8 mouse cellular contexts compared by ENCODE assay signal in genomic region chr6:116106967-116107470, GRCm38 (mm10).
DNase-seq lines count a peak whose midpoint lies in the region; ATAC-seq and TF ChIP-seq lines count a peak whose summit lies in the region.

No protein-coding gene starts in this region.

- H3K9me3 ChIP-seq in liver, embryonic 12.5 days (replicated peaks): no peaks in the 10 kb centered on the region
- no peaks in the 10 kb centered on the region for H3K9me3 ChIP-seq in stomach, postnatal 0 days (ENCODE audit: control insufficient read depth, low read length)

- DNase-seq in CD4-positive, CD25-positive, alpha-beta regulatory T cell, adult 2 months (ENCODE audit: low read depth, low spot score): peak; percentile 2
- no peak for DNase-seq in testis, postnatal 14 days (ENCODE audit: low spot score)
- no peak for DNase-seq in stomach, postnatal 0 days (ENCODE audit: low spot score)
- DNase-seq in thymus, adult 18-20 months: no peak
- no peak for DNase-seq in embryo, embryonic 11 days

- peaks cover 11% of the 10 kb centered on the region for H3K4me1 ChIP-seq in testis, adult 2 months (ENCODE audit: control insufficient read depth, insufficient read depth, low read length)
- H3K4me1 ChIP-seq in liver, embryonic 12.5 days: peaks cover 33% of the 10 kb centered on the region
- H3K4me1 ChIP-seq in stomach, postnatal 0 days (replicated peaks; ENCODE audit: control insufficient read depth, insufficient read depth): no peaks in the 10 kb centered on the region; the same call in 1 of the 2 replicates

- 10% methylated on average over 6 of the region's 6 CpGs for WGBS in liver, embryonic 12.5 days (ENCODE audit: insufficient replicate concordance)
- WGBS in stomach, postnatal 0 days: 22% methylated on average over 6 of the region's 6 CpGs

- TF ChIP-seq POLR2A in testis, adult 2 months (IDR thresholded peaks at IDR 0.05; ENCODE audit: control insufficient read depth, low read depth, low read length): no peak

- no peaks in the 10 kb centered on the region for H3K36me3 ChIP-seq in testis, adult 2 months (ENCODE audit: control insufficient read depth, insufficient read depth, low read length)
- no peaks in the 10 kb centered on the region for H3K36me3 ChIP-seq in liver, embryonic 12.5 days
- H3K36me3 ChIP-seq in stomach, postnatal 0 days (ENCODE audit: control insufficient read depth, insufficient read depth, low read length): no peaks in the 10 kb centered on the region

- H3K9ac ChIP-seq in liver, embryonic 12.5 days: peak overlapping the region; percentile 64
- peak overlapping the region; percentile 66 for H3K9ac ChIP-seq in stomach, postnatal 0 days (ENCODE audit: low read length)

- H3K4me2 ChIP-seq in liver, embryonic 12.5 days: peak overlapping the region; percentile 85
- peak overlapping the region; percentile 97 for H3K4me2 ChIP-seq in stomach, postnatal 0 days (replicated peaks; ENCODE audit: low read depth)

- no peaks in the 10 kb centered on the region for H3K27me3 ChIP-seq in testis, adult 2 months (ENCODE audit: control insufficient read depth, insufficient read depth, low read length)
- no peaks in the 10 kb centered on the region for H3K27me3 ChIP-seq in liver, embryonic 12.5 days (replicated peaks)
- H3K27me3 ChIP-seq in stomach, postnatal 0 days (ENCODE audit: control insufficient read depth, insufficient read depth, low read length): no peaks in the 10 kb centered on the region

- no peak for TF ChIP-seq CTCF in testis, adult 2 months (IDR thresholded peaks at IDR 0.05; ENCODE audit: control insufficient read depth, insufficient read depth, insufficient replicate concordance, low read depth, low read length)
- no peak for TF ChIP-seq CTCF in stomach, postnatal 0 days (IDR thresholded peaks at IDR 0.05; ENCODE audit: low read depth)

- H3K4me3 ChIP-seq in testis, adult 2 months (ENCODE audit: control insufficient read depth, low read depth, low read length): peak overlapping the region; percentile 81
- peak overlapping the region; percentile 63 for H3K4me3 ChIP-seq in liver, embryonic 12.5 days
- H3K4me3 ChIP-seq in stomach, postnatal 0 days (ENCODE audit: low read depth, low read length): peak overlapping the region; percentile 61

- peak overlapping the region; percentile 26; the same call in 1 of the 2 replicates for H3K27ac ChIP-seq in testis, adult 2 months (ENCODE audit: control insufficient read depth, insufficient read depth, low read depth, low read length)
- no peak overlapping the region for H3K27ac ChIP-seq in liver, embryonic 12.5 days
- peak overlapping the region; percentile 72 for H3K27ac ChIP-seq in stomach, postnatal 0 days (replicated peaks)

- TF ChIP-seq EP300 in stomach, postnatal 0 days (optimal IDR thresholded peaks at IDR 0.05): no peak

- ATAC-seq in CD4-positive, CD25-positive, alpha-beta regulatory T cell, adult 4 months: no peak
- no peak for ATAC-seq in liver, embryonic 12.5 days
- ATAC-seq in stomach, postnatal 0 days (ENCODE audit: low FRiP score, low TSS enrichment): no peak
